Mouse (Mus musculus) lung, embryonic 15.5 days (tissue): Measurements from ENCODE around the gene Depdc5. TPM values are rescaled to one million over a fixed set of nuclear protein-coding genes. Genes with fewer than 3 reads are reported as not detected.
"Not testable (repeated sequence)": the region's sequence is repeated elsewhere in the genome, so short reads cannot be mapped to it uniquely, and the experiment has no call there.

Experiments used
- ATAC-seq: fragments of 200-750 bp; cut with Nextera tagmentation; 2 replicates; pipeline ENCODE4 v1.8.0; 2017; ENCODE audit warnings: moderate number of reproducible peaks, borderline replicate concordance; ENCODE audit not compliant: low FRiP score, low TSS enrichment; ENCODE audit errors: extremely low read depth
- H3K27ac ChIP-seq: fragments of 300-500 bp; sonication (generic); 2 replicates; pipeline ENCODE4 v1.5.1; 2015; ENCODE audit warnings: moderate library complexity, mild to moderate bottlenecking, inconsistent platforms
- H3K27me3 ChIP-seq: fragments of 300-500 bp; sonication (generic); 2 replicates; pipeline ENCODE4 v1.6.1; 2015; ENCODE audit warnings: inconsistent platforms
- H3K36me3 ChIP-seq: fragments of 300-500 bp; sonication (generic); 2 replicates; pipeline ENCODE4 v1.6.1; 2015; ENCODE audit warnings: inconsistent platforms
- H3K4me1 ChIP-seq: fragments of 300-500 bp; sonication (generic); 2 replicates; pipeline ENCODE4 v1.6.1; 2015; ENCODE audit warnings: inconsistent platforms
- H3K4me2 ChIP-seq: fragments of 300-500 bp; sonication (generic); 2 replicates; pipeline ENCODE4 v1.6.1; 2015; ENCODE audit warnings: inconsistent platforms, mild to moderate bottlenecking, moderate library complexity
- H3K4me3 ChIP-seq: fragments of 300-500 bp; sonication (generic); 2 replicates; pipeline ENCODE4 v1.5.1; 2015; ENCODE audit warnings: mild to moderate bottlenecking, inconsistent platforms
- H3K9ac ChIP-seq: fragments of 300-500 bp; sonication (generic); 2 replicates; pipeline ENCODE4 v1.6.1; 2015; ENCODE audit warnings: inconsistent platforms
- H3K9me3 ChIP-seq: fragments of 300-500 bp; sonication (generic); 2 replicates; pipeline ENCODE4 v1.6.1; 2016; ENCODE audit warnings: inconsistent platforms
- WGBS: fragments of 180-500 bp; shearing (Covaris S2); methylation state at CpG from one replicate; pipeline ENCODE4 v1.1.7; 2015; 5-methylcytosine and 5-hydroxymethylcytosine counted together
- polyA plus RNA-seq: library from polyadenylated mRNA; unstranded; fragments of >200 nt; fragmentation: Nextera tagmentation; extraction: Ambion mirVana; gene quantifications from 2 replicates; pipeline ENCODE4 v1.2.1, GENCODE M21; 2015

Gene Depdc5
- polyA plus RNA-seq, 1 experiment from 2014 or later, result 27.2 TPM

- Histone ChIP-seq H3K27me3 (no peaks in the 10 kb centered on the region), H3K9ac (no peak overlapping the region), H3K9me3 (no peaks in the 10 kb centered on the region), H3K4me1 (0 out of 2 replicates have a peak, but pooled peaks cover 3% of the 10 kb centered on the region), H3K4me2 (no peak overlapping the region), H3K4me3 (no peak overlapping the region), H3K36me3 (no peaks in the 10 kb centered on the region), H3K27ac (no peak overlapping the region)
- WGBS, result 30% methylated on average over 3 of the region's 3 CpGs
- no peak for ATAC-seq
These were observed 171.4 kb downstream of the Depdc5 start for GRCm38 (mm10) chr5:33034916-33035315.

- H3K27ac ChIP-seq, result no peak overlapping the region
- ATAC-seq, result no peak; the same call in 1 of the 2 replicates
- H3K4me1 ChIP-seq, result 0 out of 2 replicates have a peak, but pooled peaks cover 3% of the 10 kb centered on the region
- H3K4me2 ChIP-seq, result peak overlapping the region; percentile 22
- H3K36me3 ChIP-seq, result no peaks in the 10 kb centered on the region
- WGBS, result 41% methylated on average over 13 of the region's 13 CpGs
- no peak overlapping the region for H3K9ac ChIP-seq
- H3K4me3 ChIP-seq, result no peak overlapping the region
- no peaks in the 10 kb centered on the region for H3K9me3 ChIP-seq
- H3K27me3 ChIP-seq, result no peaks in the 10 kb centered on the region
These were observed 175.4 kb downstream of the Depdc5 start for GRCm38 (mm10) chr5:33038656-33039509.

GRCm38 (mm10) chr5:33039510-33039911 is 176.0 kb downstream of the Depdc5 start:
- peak; percentile 35; the same call in 1 of the 2 replicates for ATAC-seq
- H3K27me3 ChIP-seq, result no peaks in the 10 kb centered on the region
- H3K4me2 ChIP-seq, result peak overlapping the region; percentile 47
- H3K27ac ChIP-seq, result no peak overlapping the region
- WGBS, result 4% methylated on average over 13 of the region's 13 CpGs
- no peaks in the 10 kb centered on the region for H3K36me3 ChIP-seq
- H3K9ac ChIP-seq, result no peak overlapping the region
- no peak overlapping the region for H3K4me3 ChIP-seq
- no peaks in the 10 kb centered on the region for H3K9me3 ChIP-seq
- H3K4me1 ChIP-seq, result 0 out of 2 replicates have a peak, but pooled peaks cover 3% of the 10 kb centered on the region

- H3K4me3 ChIP-seq, result not testable (repeated sequence)
These were observed 177.2 kb downstream of the Depdc5 start for GRCm38 (mm10) chr5:33040735-33041134.

GRCm38 (mm10) chr5:33043397-33043796 is 179.9 kb downstream of the Depdc5 start:
- Histone ChIP-seq H3K4me3 (no peak overlapping the region), H3K4me2 (no peak overlapping the region), H3K36me3 (no peaks in the 10 kb centered on the region), H3K27ac (no peak overlapping the region), H3K9me3 (no peaks in the 10 kb centered on the region), H3K9ac (no peak overlapping the region), H3K4me1 (0 out of 2 replicates have a peak, but pooled peaks cover 3% of the 10 kb centered on the region), H3K27me3 (no peaks in the 10 kb centered on the region)
- 21% methylated on average over 10 of the region's 10 CpGs for WGBS
- ATAC-seq, result no peak

More at GRCm38 (mm10) chr5:33040735-33041134, 177.2 kb downstream of the Depdc5 start:
- not testable (repeated sequence) for ATAC-seq, H3K36me3 ChIP-seq, H3K9ac ChIP-seq, H3K4me1 ChIP-seq, H3K27me3 ChIP-seq, H3K9me3 ChIP-seq, H3K27ac ChIP-seq, H3K4me2 ChIP-seq
- 67% methylated on average over 1 of the region's 1 CpGs for whole genome bisulfite sequencing

Other genes starting within 250 kb of the Depdc5 start
- gene Pisd, start 78.1 kb upstream of the Depdc5 start, polyA plus RNA-seq, result 63.5 and 65.4 TPM in 2 replicates
- not detected in 2 replicates for gene Gm20671, start 36.6 kb upstream of the Depdc5 start, polyA plus RNA-seq
- 13.2 and 17.5 TPM in 2 replicates for gene Prr14l, start 9.4 kb upstream of the Depdc5 start, polyA plus RNA-seq
- gene Ywhah, start 155.1 kb downstream of the Depdc5 start, polyA plus RNA-seq, result 455 TPM in 2 replicates
- 0.14 and 0.22 TPM in 2 replicates for gene Slc5a1, start 240.5 kb downstream of the Depdc5 start, polyA plus RNA-seq